Mouse (Mus musculus) small intestine, adult 2 months (tissue): ENCODE measurements around the gene Spon1.

Experiments used
- CTCF ChIP-seq: fragments of 200-500 bp; IDR thresholded peaks from 2 replicates; pipeline ENCODE4 v1.5.1; 2012; ENCODE audit warnings: low read depth, mild to moderate bottlenecking, control low read depth, inconsistent platforms, low read length, moderate library complexity, mixed read lengths; ENCODE audit not compliant: insufficient replicate concordance, insufficient read length; ENCODE audit errors: extremely low read depth
- POLR2A ChIP-seq: fragments of 200-500 bp; IDR thresholded peaks from 2 replicates; pipeline ENCODE4 v1.6.1; 2012; ENCODE audit warnings: low read depth, mild to moderate bottlenecking, control low read depth, inconsistent platforms, low read length, moderate library complexity

GRCm38 (mm10) chr7:113824651-113825050 lies 58.9 kb downstream of the Spon1 start:
- no peak for TF ChIP-seq POLR2A
- no peak for TF ChIP-seq CTCF
